Mouse (Mus musculus): ENCODE measurements around the gene Hoxb9. TPM values are rescaled to one million over a fixed set of nuclear protein-coding genes. Genes with fewer than 3 reads are reported as not detected.

The Hoxb9 gene
- total RNA-seq, 1 experiment from 2014 or later, result 202 TPM

DNA sequence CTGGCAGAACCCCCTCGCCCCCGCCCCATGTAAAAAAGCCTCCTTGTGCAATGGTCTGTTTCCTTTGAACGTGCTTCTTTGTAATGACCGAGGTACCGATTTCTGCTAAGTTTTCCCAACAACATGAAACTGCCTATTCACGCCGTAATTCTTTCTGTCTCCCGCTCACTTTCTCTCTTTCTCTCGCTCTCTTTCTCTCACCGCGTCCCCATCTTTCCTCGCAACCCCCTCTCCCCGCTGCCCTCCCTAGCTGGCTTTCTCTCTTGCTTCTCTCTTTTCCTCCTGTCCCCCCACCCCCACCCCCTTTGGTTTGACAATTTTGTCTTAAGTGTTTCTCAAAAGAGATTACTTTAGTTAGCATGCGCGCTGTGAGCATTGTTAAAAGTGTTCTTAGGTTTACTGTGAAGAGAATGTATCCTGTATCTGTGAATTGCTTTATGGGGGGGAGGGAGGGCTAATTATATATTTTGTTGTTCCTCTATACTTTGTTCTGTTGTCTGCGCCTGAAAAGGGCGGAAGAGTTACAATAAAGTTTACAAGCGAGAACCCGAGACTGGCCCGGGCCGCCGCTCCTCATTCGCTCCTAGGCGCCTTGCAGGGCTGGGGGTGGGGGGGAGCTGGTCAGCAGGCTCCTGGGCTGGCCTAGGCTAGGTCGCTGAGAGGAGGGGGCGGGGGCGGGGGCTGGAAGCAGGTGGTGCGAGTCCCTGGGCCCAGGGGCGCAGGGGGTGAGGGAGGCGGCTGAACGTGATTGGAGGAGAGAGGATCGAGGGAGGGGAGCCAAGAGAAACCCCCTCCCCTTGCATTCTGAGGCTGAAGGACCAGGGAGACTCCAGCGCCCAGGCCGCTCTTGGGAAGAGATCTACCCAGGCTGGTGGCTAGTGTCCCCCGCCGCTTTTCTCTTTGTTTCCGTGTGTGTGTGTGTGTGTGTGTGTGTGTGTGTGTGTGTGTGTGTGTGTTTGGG, 13.8 kb downstream of the Hoxb9 start:
- DNase-seq, result peak; percentile 80

DNA sequence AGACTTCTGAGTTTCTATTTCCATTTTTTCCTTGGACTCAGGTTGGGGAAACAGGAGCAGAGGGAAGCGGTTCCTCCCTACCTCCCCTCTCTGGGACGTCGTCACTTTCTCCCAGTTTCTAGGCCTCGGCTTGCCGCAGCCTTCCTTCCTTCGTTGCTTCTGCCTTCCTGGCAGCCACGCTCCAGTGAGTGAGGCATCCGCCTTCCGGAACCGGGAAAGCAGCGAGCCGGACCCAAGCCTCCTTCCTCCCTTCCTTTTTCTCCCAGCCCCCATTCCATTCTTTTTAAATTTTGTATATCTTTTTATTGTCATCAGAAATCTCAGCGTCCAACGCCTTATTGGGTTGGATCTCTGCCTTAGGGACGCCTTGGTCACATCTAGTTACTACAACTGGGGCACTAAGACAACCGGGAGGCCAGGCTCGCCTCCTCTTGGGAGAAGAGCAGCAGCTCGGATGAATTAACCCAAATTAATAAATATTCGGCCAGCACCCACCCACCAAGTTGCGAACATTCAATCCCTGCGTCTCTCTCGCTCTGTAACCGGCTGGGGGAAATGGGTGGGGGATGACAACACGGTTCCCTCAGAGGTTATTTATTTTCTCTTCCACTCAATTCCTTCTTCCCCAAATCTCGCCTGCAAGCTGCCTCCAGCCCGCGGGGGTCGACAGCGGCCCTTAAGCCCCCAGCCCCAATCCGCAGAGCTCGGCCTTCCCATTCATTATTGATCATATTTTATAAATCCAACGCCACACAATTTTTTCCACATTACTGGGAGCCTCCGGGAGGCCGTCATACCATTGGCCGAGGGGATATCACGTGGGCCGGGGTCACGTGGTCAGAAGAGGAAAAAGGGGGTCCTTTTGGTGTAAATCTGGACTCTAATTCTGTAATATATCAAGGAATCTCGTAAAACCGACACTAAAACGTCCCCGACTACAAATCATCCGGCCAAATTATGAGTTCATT, 14.8 kb downstream of the Hoxb9 start, which contains the start of gene Hoxb7:
TSS of gene Hoxb7 (plus strand) at position 853 of the 968 bp plus-strand sequence.
- peak; percentile 89 for DNase-seq

GRCm38 (mm10) chr11:96286739-96287385, 15.6 kb downstream of the Hoxb9 start:
- DNase-seq, result peak; percentile 58

DNA sequence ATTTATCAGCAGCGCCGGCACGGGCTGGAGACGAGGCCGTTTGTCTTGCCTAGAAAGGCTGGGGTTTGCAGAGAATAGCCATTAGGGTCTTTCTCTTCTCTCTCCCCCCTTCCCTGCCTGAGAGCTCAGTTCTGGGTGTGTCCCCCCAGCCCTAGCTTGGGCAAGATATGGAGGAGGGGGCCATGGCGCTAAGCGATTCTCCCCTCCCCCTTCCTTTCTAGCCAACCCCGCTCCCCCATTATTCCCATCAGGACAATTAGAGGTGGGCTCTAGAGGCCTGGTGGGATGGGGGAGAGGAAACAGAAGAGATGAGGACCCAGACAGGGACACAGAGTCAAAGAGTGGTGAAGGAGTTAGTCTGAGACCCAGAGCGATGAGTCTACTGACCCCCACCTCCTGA, 16.2 kb downstream of the Hoxb9 start:
- DNase-seq, result no peak

- no peak for DNase-seq
Observed at GRCm38 (mm10) chr11:96288455-96289221, 17.4 kb downstream of the Hoxb9 start.

DNA sequence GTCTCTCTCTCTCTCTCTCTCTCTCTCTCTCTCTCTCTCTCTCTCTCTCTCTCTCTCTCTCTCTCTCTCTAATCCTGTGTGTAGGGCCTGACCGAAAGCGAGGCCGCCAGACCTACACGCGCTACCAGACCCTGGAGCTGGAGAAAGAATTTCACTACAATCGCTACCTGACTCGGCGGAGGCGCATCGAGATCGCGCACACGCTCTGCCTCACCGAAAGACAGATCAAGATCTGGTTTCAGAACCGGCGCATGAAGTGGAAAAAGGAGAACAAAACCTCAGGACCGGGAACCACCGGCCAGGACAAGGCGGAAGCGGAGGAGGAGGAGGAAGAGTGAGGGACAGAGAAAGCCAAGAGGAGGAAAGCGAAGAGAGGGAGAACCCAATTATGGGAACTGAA, 18.0 kb downstream of the Hoxb9 start:
- DNase-seq, result no peak

GRCm38 (mm10) chr11:96289837-96290236, 18.6 kb downstream of the Hoxb9 start:
- no peak for DNase-seq

GRCm38 (mm10) chr11:96290705-96291355, 19.6 kb downstream of the Hoxb9 start:
- DNase-seq, result no peak

GRCm38 (mm10) chr11:96291681-96292564, 20.7 kb downstream of the Hoxb9 start, which contains the start of gene Hoxb6:
Gene Hoxb6, plus strand, starts transcription at chr11:96292476.
- DNase-seq, result peak; percentile 80

DNA sequence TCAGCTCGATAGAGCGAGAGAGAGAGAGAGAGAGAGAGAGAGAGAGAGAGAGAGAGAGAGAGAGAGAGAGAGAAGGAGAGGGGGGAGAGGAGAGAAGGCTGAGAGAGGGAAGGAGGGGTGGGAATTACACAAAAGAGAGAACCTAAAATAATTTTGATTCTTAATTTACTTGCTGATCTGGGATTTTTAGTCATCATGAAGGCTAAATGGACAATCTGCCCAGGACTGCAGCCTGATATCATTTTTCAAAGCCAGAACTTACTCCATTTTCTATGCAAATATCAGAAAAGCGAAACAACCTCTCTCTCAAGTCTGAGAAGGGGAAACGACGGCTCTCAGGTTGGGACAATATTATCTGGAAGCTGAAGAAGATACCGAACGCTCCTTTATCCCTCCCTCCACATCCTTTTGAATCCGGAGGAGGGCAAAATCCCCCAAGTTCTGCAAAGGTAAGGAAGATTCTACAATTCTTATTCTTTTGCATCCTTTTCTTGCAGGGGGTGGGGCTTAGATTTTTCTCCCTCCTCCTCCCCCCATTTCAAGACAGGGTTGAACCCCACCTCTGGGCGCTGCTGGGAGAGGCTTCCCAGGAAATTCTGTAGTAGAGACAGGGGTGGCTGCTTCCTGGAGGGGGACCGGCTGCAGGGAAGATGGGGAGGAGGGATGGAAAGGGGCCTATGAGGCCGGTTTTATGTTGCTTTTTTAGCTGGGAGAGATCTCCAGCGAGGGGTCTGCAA, 21.5 kb downstream of the Hoxb9 start:
- no peak for DNase-seq

DNA sequence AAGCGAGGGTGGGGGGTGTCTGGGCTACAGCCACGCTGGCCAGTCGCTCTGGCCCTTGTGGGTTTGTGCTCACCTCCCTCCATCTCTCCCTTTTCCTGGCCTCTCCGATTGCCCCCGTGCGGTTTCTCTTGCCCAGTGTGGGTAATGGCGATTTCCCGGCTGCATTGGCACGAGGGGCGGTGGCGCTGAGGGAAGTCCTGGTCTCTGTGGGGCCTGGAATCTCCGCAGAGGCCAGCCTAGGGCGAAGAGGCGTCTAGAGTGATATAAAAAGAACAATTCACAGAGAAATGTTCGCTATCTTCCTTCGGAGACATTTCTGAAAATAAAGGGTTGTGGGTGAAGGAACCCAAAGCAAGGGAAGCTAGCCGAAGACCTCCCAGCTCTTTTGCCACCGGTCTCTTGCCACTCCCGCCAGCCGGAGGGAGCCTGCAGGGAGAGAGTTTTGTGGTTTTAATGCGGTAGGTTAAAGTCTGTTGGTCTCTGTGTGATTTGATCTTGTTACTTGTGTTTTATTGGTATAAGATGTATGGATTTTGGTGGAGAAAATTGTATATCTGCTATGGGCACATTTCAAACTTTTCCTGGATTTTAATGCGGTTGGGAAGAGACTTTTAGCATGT, 22.2 kb downstream of the Hoxb9 start:
- no peak for DNase-seq

DNA sequence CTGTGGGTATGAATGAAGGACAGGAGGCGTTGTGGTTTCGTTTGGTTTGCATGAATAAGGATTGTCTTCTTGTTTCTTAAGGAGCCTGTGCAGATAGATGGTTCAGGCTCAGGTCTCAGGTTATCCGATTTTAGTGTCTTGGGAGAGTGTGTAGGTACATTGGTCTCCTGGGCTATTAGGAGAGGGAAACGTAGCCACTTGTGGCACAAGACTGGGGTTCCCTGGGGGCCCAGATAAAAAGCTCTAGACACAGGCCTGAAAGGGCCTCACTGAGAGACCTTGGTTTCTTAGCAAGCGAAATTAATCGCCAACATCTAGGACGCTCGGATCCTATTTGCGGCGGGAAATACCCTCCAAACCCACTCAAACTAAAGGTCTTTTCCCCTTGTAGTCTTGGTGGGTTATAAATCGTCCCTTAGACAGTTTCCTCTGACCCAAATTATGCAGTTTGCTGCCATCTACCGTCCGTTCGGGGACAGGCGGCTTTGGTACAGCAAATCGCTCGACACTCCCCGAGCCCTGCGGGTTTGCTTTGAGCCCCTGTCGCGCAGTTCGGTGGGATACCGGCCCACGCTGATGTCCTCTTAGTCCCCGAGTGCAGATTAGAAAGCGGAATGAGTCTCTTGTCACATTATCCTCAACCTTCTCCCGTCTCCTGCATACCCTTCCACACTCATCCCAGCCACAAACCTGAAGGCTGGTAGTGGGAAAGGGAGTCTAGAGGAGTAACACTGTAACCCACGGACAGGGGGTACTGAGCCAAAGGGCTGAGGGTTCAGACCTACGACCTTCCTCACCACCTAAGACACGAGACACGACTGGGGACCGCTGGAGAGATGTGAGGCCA, 23.2 kb downstream of the Hoxb9 start:
- DNase-seq, result peak; percentile 84

DNA sequence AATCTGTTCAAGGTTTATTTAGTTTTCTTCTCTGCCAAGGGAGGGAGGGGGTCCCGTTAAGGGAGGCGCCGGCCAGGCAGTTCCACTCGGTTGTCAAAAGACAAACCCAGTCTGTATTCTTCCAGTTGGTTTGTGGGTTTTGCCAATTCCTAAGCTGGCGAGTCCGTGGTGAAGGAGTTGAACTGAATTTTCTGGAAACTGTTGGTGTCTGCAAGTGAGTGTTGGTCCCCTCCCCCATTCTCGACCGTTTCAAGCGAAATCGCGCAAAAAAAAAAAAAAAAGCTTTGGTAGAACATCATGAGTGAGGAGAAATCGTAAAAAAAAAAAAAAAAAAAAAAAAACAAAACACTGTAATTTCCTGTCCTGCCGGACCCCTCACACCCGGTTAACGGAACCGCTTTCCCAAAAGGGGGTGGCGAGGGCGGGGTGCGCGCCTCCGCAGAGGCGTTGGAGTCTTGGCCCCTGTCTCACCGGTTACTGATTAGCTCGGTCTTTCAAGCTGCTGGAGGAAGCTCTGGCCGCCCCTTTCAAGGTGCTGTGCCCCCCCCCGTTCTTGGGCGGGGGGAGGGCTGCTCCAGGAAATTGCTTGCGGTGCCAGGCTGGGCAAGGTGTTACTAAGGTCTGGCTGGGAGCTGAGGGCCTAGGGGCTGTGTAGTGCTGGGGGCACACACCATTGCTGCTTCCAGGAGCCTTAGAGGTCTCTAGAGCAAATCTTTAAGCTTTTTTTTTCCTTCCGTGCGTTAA, 24.0 kb downstream of the Hoxb9 start:
- peak; percentile 44 for DNase-seq

DNA sequence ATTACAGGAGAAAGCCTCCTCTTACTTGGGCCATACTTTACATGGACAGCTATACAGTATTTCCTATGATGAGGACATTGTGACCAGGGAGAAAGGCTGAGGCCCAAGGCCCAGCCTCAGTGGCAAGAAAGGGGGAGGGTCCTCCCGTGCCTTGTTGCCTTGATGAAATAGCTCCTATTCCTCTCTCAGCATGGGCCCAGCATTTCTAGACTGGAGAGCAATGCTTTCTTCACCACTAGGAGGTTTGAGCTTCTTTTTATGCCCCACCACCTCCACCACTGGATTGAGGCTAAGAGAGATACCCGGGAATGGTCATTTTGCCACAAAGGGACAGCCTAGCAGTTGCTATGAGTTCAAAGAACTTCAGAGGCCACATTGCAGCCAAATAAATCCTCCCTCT, 25.7 kb downstream of the Hoxb9 start:
- DNase-seq, result no peak

- DNase-seq, result no peak
Observed at GRCm38 (mm10) chr11:96297428-96297827, 26.2 kb downstream of the Hoxb9 start.

- DNase-seq, result peak; percentile 14
Observed at GRCm38 (mm10) chr11:96297968-96298635, 26.8 kb downstream of the Hoxb9 start.
